Mouse (Mus musculus): ENCODE measurements around the gene Tmco4. TPM values are rescaled to one million over a fixed set of nuclear protein-coding genes. Genes with fewer than 3 reads are reported as not detected.

Gene Tmco4
- polyA plus RNA-seq, 1 experiment from 2014 or later = 1.3 TPM

- ATAC-seq (ENCODE audit: low FRiP score) (no peak), DNase-seq (ENCODE audit: low spot score) (no peak)
- no peak overlapping the region for H3K27ac ChIP-seq (ENCODE audit: low read depth, low read length)
- peaks cover 13% of the 10 kb centered on the region for H3K27me3 ChIP-seq (ENCODE audit: control insufficient read depth, insufficient read depth, low read length)
- peaks cover 6% of the 10 kb centered on the region; the same call in 1 of the 2 replicates for H3K4me1 ChIP-seq (replicated peaks; ENCODE audit: control insufficient read depth, insufficient read depth, low read length)
- WGBS = 75% methylated on average over 18 of the region's 18 CpGs
- no peak overlapping the region for H3K4me2 ChIP-seq (replicated peaks; ENCODE audit: low read depth, low read length)
- no peak overlapping the region for H3K4me3 ChIP-seq (ENCODE audit: low read depth, low read length)
- H3K9me3 ChIP-seq (ENCODE audit: control insufficient read depth, low read length) = no peaks in the 10 kb centered on the region
- H3K9ac ChIP-seq (ENCODE audit: low read depth, low read length) = no peak overlapping the region
- H3K36me3 ChIP-seq (ENCODE audit: control insufficient read depth, insufficient read depth, low read length) = no peaks in the 10 kb centered on the region
Measured at GRCm38 (mm10) chr4:139081270-139081931, 108.7 kb downstream of the Tmco4 start.

- peak; percentile 71 for ATAC-seq (ENCODE audit: low FRiP score)
- Histone ChIP-seq H3K27me3 (ENCODE audit: control insufficient read depth, insufficient read depth, low read length) (peaks cover 2% of the 10 kb centered on the region; the same call in 1 of the 2 replicates), H3K36me3 (ENCODE audit: control insufficient read depth, insufficient read depth, low read length) (no peaks in the 10 kb centered on the region), H3K9ac (ENCODE audit: low read depth, low read length) (no peak overlapping the region), H3K27ac (ENCODE audit: low read depth, low read length) (no peak overlapping the region), H3K4me3 (ENCODE audit: low read depth, low read length) (no peak overlapping the region), H3K4me1 (replicated peaks; ENCODE audit: control insufficient read depth, insufficient read depth, low read length) (peaks cover 6% of the 10 kb centered on the region; the same call in 1 of the 2 replicates), H3K4me2 (replicated peaks; ENCODE audit: low read depth, low read length) (peak overlapping the region; percentile 29), H3K9me3 (ENCODE audit: control insufficient read depth, low read length) (no peaks in the 10 kb centered on the region)
- DNase-seq (ENCODE audit: low spot score) = peak; percentile 70
- WGBS = 25% methylated on average over 12 of the region's 12 CpGs
Measured at GRCm38 (mm10) chr4:139082790-139083564, 110.3 kb downstream of the Tmco4 start.

DNA sequence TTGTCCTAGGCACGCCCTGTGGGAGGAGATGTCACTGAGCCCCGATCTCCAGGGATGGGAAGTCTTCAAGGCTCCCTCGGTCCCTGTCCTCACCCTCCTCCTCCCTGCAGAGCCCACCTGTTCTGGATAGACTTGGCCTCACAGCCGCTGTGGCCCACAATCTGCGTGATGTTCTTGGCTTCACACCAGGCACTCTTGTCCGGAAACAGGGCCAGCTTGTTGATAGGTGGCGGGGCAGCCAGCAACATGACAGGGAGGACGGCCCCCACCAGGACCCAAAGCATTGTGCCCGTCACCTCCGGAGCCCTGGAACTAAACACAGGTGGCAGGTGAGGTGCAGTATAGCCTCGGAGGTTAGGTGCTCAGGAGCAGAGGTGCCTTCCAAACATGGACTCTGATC, 112.6 kb downstream of the Tmco4 start:
- no peak overlapping the region for H3K4me2 ChIP-seq (replicated peaks; ENCODE audit: low read depth, low read length)
- no peaks in the 10 kb centered on the region for H3K36me3 ChIP-seq (ENCODE audit: control insufficient read depth, insufficient read depth, low read length)
- no peak for ATAC-seq (ENCODE audit: low FRiP score)
- H3K9ac ChIP-seq (ENCODE audit: low read depth, low read length) = no peak overlapping the region
- no peak for DNase-seq (ENCODE audit: low spot score)
- no peak overlapping the region for H3K27ac ChIP-seq (ENCODE audit: low read depth, low read length)
- 75% methylated on average over 11 of the region's 11 CpGs for WGBS
- no peaks in the 10 kb centered on the region for H3K9me3 ChIP-seq (ENCODE audit: control insufficient read depth, low read length)
- H3K27me3 ChIP-seq (ENCODE audit: control insufficient read depth, insufficient read depth, low read length) = peaks cover 2% of the 10 kb centered on the region; the same call in 1 of the 2 replicates
- H3K4me1 ChIP-seq (replicated peaks; ENCODE audit: control insufficient read depth, insufficient read depth, low read length) = peaks cover 6% of the 10 kb centered on the region; the same call in 1 of the 2 replicates
- no peak overlapping the region for H3K4me3 ChIP-seq (ENCODE audit: low read depth, low read length)

DNA sequence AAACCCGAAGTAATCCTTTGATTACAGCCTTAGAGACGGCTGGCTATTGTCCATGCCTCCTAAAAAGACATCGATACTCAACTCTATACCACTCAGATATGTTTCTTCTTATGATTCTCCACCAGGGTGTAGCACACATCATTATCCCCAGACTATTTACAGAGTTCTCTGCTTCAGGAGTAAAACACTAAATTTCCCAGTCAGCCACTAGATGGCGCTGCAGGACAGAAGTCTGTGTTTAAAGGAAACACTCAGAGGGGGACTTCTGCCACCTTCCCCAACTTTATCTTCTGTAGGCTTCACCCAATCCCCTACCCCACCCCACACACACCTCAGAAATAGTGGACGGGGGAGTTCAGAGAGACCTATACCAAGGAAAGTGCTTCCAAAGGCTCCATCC, 113.3 kb downstream of the Tmco4 start:
- H3K27me3 ChIP-seq (ENCODE audit: control insufficient read depth, insufficient read depth, low read length) = peaks cover 8% of the 10 kb centered on the region
- no peaks in the 10 kb centered on the region for H3K9me3 ChIP-seq (ENCODE audit: control insufficient read depth, low read length)
- H3K4me1 ChIP-seq (replicated peaks; ENCODE audit: control insufficient read depth, insufficient read depth, low read length) = peaks cover 6% of the 10 kb centered on the region; the same call in 1 of the 2 replicates
- H3K4me3 ChIP-seq (ENCODE audit: low read depth, low read length) = no peak overlapping the region
- no peak overlapping the region for H3K9ac ChIP-seq (ENCODE audit: low read depth, low read length)
- no peak overlapping the region for H3K4me2 ChIP-seq (replicated peaks; ENCODE audit: low read depth, low read length)
- no peak overlapping the region for H3K27ac ChIP-seq (ENCODE audit: low read depth, low read length)
- no peaks in the 10 kb centered on the region for H3K36me3 ChIP-seq (ENCODE audit: control insufficient read depth, insufficient read depth, low read length)
- ATAC-seq (ENCODE audit: low FRiP score) (no peak), DNase-seq (ENCODE audit: low spot score) (peak; percentile 91)
- WGBS = 28% methylated on average over 5 of the region's 5 CpGs

DNA sequence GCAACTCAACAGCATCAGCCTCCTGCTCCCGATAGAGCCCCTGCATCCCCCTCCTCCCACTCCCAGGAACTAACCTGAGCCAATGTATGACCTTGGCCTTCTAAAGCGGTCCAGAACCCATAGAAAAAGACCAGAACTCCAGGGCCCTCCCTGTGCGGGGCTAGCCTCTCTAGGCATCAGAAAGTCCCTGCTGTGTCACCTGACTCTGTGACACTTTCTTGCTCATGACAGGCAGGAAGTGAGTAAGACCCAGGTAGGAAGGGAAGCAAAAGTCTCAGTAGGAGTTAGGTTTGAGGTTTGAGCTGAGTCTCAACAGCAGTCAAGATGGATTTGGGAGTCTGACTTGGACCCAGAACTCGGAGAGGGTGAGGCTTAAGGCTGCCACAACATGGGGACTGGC, 114.3 kb downstream of the Tmco4 start:
- Histone ChIP-seq H3K27me3 (ENCODE audit: control insufficient read depth, insufficient read depth, low read length) (peaks cover 16% of the 10 kb centered on the region), H3K9me3 (ENCODE audit: control insufficient read depth, low read length) (no peaks in the 10 kb centered on the region), H3K9ac (ENCODE audit: low read depth, low read length) (no peak overlapping the region), H3K4me3 (ENCODE audit: low read depth, low read length) (no peak overlapping the region), H3K4me1 (replicated peaks; ENCODE audit: control insufficient read depth, insufficient read depth, low read length) (peaks cover 12% of the 10 kb centered on the region; the same call in 1 of the 2 replicates), H3K4me2 (replicated peaks; ENCODE audit: low read depth, low read length) (no peak overlapping the region), H3K36me3 (ENCODE audit: control insufficient read depth, insufficient read depth, low read length) (no peaks in the 10 kb centered on the region), H3K27ac (ENCODE audit: low read depth, low read length) (no peak overlapping the region)
- 64% methylated on average over 4 of the region's 4 CpGs for WGBS
- ATAC-seq (ENCODE audit: low FRiP score) (no peak), DNase-seq (ENCODE audit: low spot score) (no peak)

- H3K4me2 ChIP-seq (replicated peaks; ENCODE audit: low read depth, low read length) = no peak overlapping the region
- no peak overlapping the region for H3K27ac ChIP-seq (ENCODE audit: low read depth, low read length)
- no peaks in the 10 kb centered on the region for H3K36me3 ChIP-seq (ENCODE audit: control insufficient read depth, insufficient read depth, low read length)
- no peak for ATAC-seq (ENCODE audit: low FRiP score)
- WGBS = 63% methylated on average over 9 of the region's 9 CpGs
- no peak overlapping the region for H3K4me3 ChIP-seq (ENCODE audit: low read depth, low read length)
- no peak for DNase-seq (ENCODE audit: low spot score)
- H3K9ac ChIP-seq (ENCODE audit: low read depth, low read length) = no peak overlapping the region
- peaks cover 17% of the 10 kb centered on the region for H3K4me1 ChIP-seq (replicated peaks; ENCODE audit: control insufficient read depth, insufficient read depth, low read length)
- H3K9me3 ChIP-seq (ENCODE audit: control insufficient read depth, low read length) = no peaks in the 10 kb centered on the region
- peaks cover 36% of the 10 kb centered on the region for H3K27me3 ChIP-seq (ENCODE audit: control insufficient read depth, insufficient read depth, low read length)
Measured at GRCm38 (mm10) chr4:139088982-139089671, 116.4 kb downstream of the Tmco4 start.

- no peak for ATAC-seq (ENCODE audit: low FRiP score)
- Histone ChIP-seq H3K27ac (ENCODE audit: low read depth, low read length) (no peak overlapping the region), H3K9ac (ENCODE audit: low read depth, low read length) (no peak overlapping the region), H3K4me3 (ENCODE audit: low read depth, low read length) (no peak overlapping the region), H3K36me3 (ENCODE audit: control insufficient read depth, insufficient read depth, low read length) (no peaks in the 10 kb centered on the region), H3K9me3 (ENCODE audit: control insufficient read depth, low read length) (no peaks in the 10 kb centered on the region), H3K4me1 (replicated peaks; ENCODE audit: control insufficient read depth, insufficient read depth, low read length) (peaks cover 17% of the 10 kb centered on the region), H3K27me3 (ENCODE audit: control insufficient read depth, insufficient read depth, low read length) (peaks cover 34% of the 10 kb centered on the region), H3K4me2 (replicated peaks; ENCODE audit: low read depth, low read length) (no peak overlapping the region)
- WGBS = 67% methylated on average over 15 of the region's 15 CpGs
- no peak for DNase-seq (ENCODE audit: low spot score)
Measured at GRCm38 (mm10) chr4:139090303-139090940, 117.7 kb downstream of the Tmco4 start.

DNA sequence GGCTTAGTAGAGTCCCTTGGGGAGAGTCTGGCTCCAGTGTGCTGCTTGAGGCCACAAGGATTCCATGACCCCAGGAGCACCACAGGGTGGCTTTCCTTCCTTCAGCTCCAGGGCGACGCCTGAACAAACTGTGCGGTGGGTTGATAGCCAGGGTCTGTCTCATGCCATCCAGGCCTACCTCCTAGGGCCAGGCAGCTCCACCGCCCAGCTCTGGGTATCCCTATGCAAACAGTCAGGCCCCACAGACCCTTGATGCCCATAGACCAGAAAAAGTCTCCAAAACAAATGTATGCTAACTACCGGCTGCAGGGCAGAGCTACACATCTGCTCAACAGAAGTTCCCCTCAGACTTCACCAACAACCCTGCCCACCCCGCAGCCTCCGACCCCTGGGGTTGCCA, 118.4 kb downstream of the Tmco4 start:
- Histone ChIP-seq H3K27me3 (ENCODE audit: control insufficient read depth, insufficient read depth, low read length) (peaks cover 34% of the 10 kb centered on the region), H3K9me3 (ENCODE audit: control insufficient read depth, low read length) (no peaks in the 10 kb centered on the region), H3K9ac (ENCODE audit: low read depth, low read length) (no peak overlapping the region), H3K4me1 (replicated peaks; ENCODE audit: control insufficient read depth, insufficient read depth, low read length) (peaks cover 17% of the 10 kb centered on the region), H3K4me2 (replicated peaks; ENCODE audit: low read depth, low read length) (no peak overlapping the region), H3K27ac (ENCODE audit: low read depth, low read length) (no peak overlapping the region), H3K36me3 (ENCODE audit: control insufficient read depth, insufficient read depth, low read length) (no peaks in the 10 kb centered on the region), H3K4me3 (ENCODE audit: low read depth, low read length) (no peak overlapping the region)
- ATAC-seq (ENCODE audit: low FRiP score) (no peak), DNase-seq (ENCODE audit: low spot score) (no peak)
- WGBS = 27% methylated on average over 7 of the region's 7 CpGs

Data from hindbrain, embryonic 11.5 days (tissue).